Mouse (Mus musculus) spleen, adult 12 weeks (tissue): ENCODE results near the gene Nr2c1.

Experiments used
- DNase-seq: peaks from one replicate; pipeline ENCODE4 v3.0.0; 2022; ENCODE audit warnings: low spot score

Gene Nr2c1

GRCm38 (mm10) chr10:94210718-94211618 is 63.1 kb downstream of the Nr2c1 start:
- DNase-seq, result no peak

DNA sequence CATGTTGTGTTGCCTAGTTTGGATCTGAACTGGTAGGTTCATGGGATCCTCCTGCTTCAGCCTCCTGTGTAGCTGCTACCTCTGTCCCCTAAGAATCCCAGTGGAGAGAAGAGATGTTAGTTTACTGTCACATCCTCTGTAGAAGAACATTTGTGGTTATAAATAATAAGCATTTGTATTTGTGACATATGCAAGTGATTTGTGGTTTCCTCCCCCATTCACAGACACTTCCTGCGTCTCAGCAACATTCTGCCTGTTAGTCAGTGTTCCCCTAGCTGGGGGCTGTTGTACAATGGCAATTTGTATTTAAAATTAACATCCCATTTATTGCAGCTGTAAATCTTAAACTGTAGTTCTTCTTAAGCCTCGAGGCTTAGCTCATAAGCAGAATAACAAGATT is 63.9 kb downstream of the Nr2c1 start:
- no peak for DNase-seq

DNA sequence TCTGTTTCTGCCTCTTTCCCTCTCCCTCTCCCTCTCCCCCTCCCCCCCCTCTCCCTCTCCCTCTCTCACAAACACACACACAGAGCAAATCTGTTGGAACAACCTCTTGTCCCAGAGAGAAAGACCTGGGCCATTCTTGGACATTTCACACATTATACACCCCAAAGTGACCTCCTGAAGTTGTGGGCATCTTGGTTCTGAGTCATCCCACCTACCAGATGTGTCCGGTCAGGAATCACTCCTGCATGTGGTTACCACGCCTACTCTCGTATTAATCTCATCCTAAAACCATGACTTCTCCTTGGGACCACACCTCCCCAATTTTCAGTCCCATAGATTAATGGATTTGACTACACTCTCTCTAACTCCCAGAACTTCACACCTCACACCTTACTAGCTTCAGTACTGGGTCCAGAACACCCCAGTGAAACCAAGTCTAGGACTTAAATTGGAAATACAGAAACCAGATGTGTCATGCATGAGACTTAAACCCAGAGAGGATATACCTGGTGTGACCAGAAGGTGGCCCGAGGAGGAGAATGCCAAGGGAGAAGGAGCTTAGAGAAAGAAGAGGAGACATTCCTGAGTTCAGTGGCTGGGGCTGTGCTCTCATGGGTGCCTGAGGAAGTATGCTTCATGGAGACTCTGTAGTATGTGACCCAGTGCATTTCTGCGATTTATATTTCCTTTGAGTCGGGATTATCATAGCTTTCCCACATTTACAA is 77.4 kb downstream of the Nr2c1 start:
- DNase-seq, result no peak

GRCm38 (mm10) chr10:94230172-94230981 is 82.6 kb downstream of the Nr2c1 start:
- no peak for DNase-seq

- DNase-seq, result no peak
These were observed 83.2 kb downstream of the Nr2c1 start for GRCm38 (mm10) chr10:94231025-94231424.

DNA sequence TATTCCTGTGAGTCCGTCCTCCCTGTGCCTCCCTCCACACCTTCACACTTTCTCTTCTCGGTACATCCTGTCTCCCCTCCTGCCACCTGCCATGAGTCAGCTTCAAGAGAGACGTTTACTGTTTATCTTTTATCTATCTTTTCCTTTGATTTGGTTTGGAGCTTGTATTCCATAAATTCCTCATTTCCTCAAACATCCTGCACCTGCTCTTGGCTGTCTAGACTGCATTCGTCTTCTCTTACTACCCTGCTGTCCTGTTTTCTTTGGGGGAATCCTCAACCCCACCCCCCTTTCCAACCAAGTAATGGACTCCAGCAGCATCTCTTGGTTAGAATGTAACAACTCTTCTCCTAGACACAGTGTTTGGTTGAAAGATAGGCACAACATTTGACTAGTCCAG is 87.4 kb downstream of the Nr2c1 start:
- DNase-seq, result no peak

DNA sequence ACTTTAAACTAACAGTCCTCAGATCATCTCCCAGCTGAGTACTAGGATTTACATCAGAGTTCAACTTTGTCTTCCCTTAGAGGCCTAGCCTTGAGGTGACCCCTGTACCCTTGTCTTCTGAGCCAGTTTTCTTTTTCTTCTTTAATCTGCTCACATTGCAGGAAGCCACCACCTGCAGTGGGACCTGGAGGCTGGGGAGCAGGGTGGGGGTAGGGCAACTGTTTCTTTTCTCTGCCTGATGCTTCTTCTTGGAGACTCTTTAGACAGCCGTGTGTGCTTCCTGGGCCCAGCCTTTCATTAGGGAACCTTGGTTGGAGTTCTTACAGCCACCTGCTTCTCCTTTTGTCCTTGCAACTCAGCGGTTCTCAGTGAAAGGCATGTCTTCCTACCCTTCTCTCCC is 93.5 kb downstream of the Nr2c1 start:
- DNase-seq, result no peak
